Mouse (Mus musculus) thymus, adult 2 months (tissue): ENCODE measurements around the gene Whamm.

Experiments used
- CTCF ChIP-seq: fragments of 200-500 bp; IDR thresholded peaks from 2 replicates; pipeline ENCODE4 v1.5.1; 2012; ENCODE audit warnings: mild to moderate bottlenecking, control low read depth, low read length, moderate library complexity, borderline replicate concordance; ENCODE audit not compliant: control insufficient read depth, poor library complexity, insufficient read depth; ENCODE audit errors: extremely low read depth
- POLR2A ChIP-seq: fragments of 200-500 bp; IDR thresholded peaks from 2 replicates; pipeline ENCODE4 v1.6.1; 2012; ENCODE audit warnings: mild to moderate bottlenecking, low read length, control low read depth, moderate library complexity; ENCODE audit not compliant: control insufficient read depth, poor library complexity, insufficient read depth; ENCODE audit errors: extremely low read depth

DNA sequence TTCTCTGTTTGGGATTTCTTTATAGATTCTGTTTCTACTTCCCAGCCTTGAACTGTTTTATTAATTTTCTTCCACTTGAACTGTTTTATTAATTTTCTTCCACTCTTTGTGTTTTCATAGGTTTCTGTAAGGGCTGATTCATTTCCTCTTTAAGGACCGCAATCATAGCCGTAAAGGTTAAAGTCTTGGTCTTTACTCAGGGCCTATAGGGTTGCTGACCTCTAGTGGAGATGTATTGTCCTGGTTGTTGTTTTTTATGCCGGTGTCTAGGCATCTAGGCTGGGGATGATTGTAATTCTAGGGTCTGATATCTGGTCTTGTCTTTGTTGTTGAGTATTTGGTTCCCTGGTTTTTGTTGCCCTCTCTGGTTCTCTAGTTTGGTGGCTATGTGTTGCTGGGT, 12.4 kb downstream of the Whamm start:
- TF ChIP-seq CTCF (no peak), POLR2A (no peak)
